Mouse (Mus musculus) MEL (cell line): ENCODE measurements around the gene Atr. TPM values are rescaled to one million over a fixed set of nuclear protein-coding genes. Genes with fewer than 3 reads are reported as not detected.

ENCODE experiments used
- DNase-seq: peaks from one replicate; pipeline ENCODE4 v3.0.0; 2011; ENCODE audit warnings: low read depth, low spot score
- H3K27ac ChIP-seq: 2 replicates; pipeline ENCODE4 v1.5.1; 2012; ENCODE audit warnings: low read depth, mild to moderate bottlenecking, control low read depth, low read length, moderate library complexity; ENCODE audit not compliant: control insufficient read depth
- H3K27me3 ChIP-seq, 2 experiments: fragments of 150-350 bp in 1 of 2; sonication (generic) in 1 of 2; 2 replicates each; pipeline ENCODE4 v1.6.1; 2012; ENCODE audit warnings: low read length in 2 of 2, mild to moderate bottlenecking in 2 of 2, improper control_type of control experiment in 1 of 2, moderate library complexity in 1 of 2; ENCODE audit not compliant: insufficient read depth in 2 of 2, control insufficient read depth in 1 of 2
- H3K36me3 ChIP-seq, 2 experiments: 2 replicates each; pipeline ENCODE4 v1.6.1; 2012 to 2014; ENCODE audit warnings: low read length in 2 of 2, improper control_type of control experiment in 1 of 2, inconsistent platforms in 1 of 2, mild to moderate bottlenecking in 1 of 2; ENCODE audit not compliant: insufficient read depth in 2 of 2, control insufficient read depth in 1 of 2
- H3K4me1 ChIP-seq, 2 experiments: fragments of 150-350 bp in 1 of 2; sonication (generic) in 1 of 2; 2 replicates each; pipeline ENCODE4 v1.6.1; 2012; ENCODE audit warnings: low read length in 2 of 2, improper control_type of control experiment in 1 of 2, mild to moderate bottlenecking in 1 of 2; ENCODE audit not compliant: insufficient read depth in 2 of 2, control insufficient read depth in 1 of 2
- H3K4me3 ChIP-seq, 2 experiments: fragments of 150-350 bp in 1 of 2; sonication (generic) in 1 of 2; 2 replicates each; pipeline ENCODE4 v1.5.1; 2012; ENCODE audit warnings: low read depth in 2 of 2, low read length in 2 of 2, mild to moderate bottlenecking in 2 of 2, moderate library complexity in 2 of 2, control low read depth in 1 of 2, improper control_type of control experiment in 1 of 2; ENCODE audit not compliant: control insufficient read depth in 1 of 2, insufficient read depth in 1 of 2
- H3K79me2 ChIP-seq: 2 replicates; pipeline ENCODE4 v1.6.1; 2012; ENCODE audit warnings: mild to moderate bottlenecking, low read length, moderate library complexity; ENCODE audit not compliant: control insufficient read depth, poor library complexity, insufficient read depth
- H3K9ac ChIP-seq: 2 replicates; pipeline ENCODE4 v1.6.1; 2012; ENCODE audit warnings: low read depth, mild to moderate bottlenecking, control low read depth, low read length, moderate library complexity; ENCODE audit not compliant: control insufficient read depth, poor library complexity, severe bottlenecking
- H3K9me3 ChIP-seq: fragments of 150-350 bp; sonication (generic); replicated peaks from 2 replicates; pipeline ENCODE4 v1.6.1; 2012; ENCODE audit warnings: mild to moderate bottlenecking, low read length, improper control_type of control experiment, moderate library complexity; ENCODE audit not compliant: insufficient read depth
- BHLHE40 ChIP-seq: IDR thresholded peaks from 2 replicates; pipeline ENCODE4 v1.6.1; 2012; ENCODE audit warnings: low read depth, mild to moderate bottlenecking, inconsistent platforms, low read length, improper control_type of control experiment, borderline replicate concordance
- CHD1 ChIP-seq: IDR thresholded peaks from 2 replicates; pipeline ENCODE4 v1.6.1; 2012; ENCODE audit warnings: low read depth, mild to moderate bottlenecking, inconsistent platforms, low read length, improper control_type of control experiment
- CHD2 ChIP-seq: IDR thresholded peaks from 2 replicates; pipeline ENCODE4 v1.6.1; 2011; ENCODE audit warnings: low read length, improper control_type of control experiment
- CTCF ChIP-seq, 3 experiments: IDR thresholded peaks in 2 of 3; conservative IDR thresholded peaks in 1 of 3; 2 replicates each; pipeline ENCODE4 v1.5.1; 2011 to 2012; ENCODE audit warnings: low read length in 3 of 3, low read depth in 2 of 3, mild to moderate bottlenecking in 2 of 3, improper control_type of control experiment in 1 of 3, inconsistent platforms in 1 of 3, mixed read lengths in 1 of 3, moderate library complexity in 1 of 3; ENCODE audit not compliant: control insufficient read depth in 1 of 3, insufficient read depth in 1 of 3, poor library complexity in 1 of 3, severe bottlenecking in 1 of 3
- E2F4 ChIP-seq: IDR thresholded peaks from 2 replicates; pipeline ENCODE4 v1.6.1; 2011; ENCODE audit warnings: low read depth, low read length, improper control_type of control experiment, borderline replicate concordance
- ELF1 ChIP-seq: IDR thresholded peaks from 2 replicates; pipeline ENCODE4 v1.6.1; 2014; ENCODE audit warnings: low read depth, mild to moderate bottlenecking, inconsistent platforms, low read length, improper control_type of control experiment, moderate library complexity
- EP300 ChIP-seq, 2 experiments: IDR thresholded peaks; 2 replicates each; pipeline ENCODE4 v1.6.1; 2011; ENCODE audit warnings: improper control_type of control experiment in 2 of 2, low read length in 2 of 2, low read depth in 1 of 2, mild to moderate bottlenecking in 1 of 2
- GATA1 ChIP-seq: IDR thresholded peaks from 2 replicates; pipeline ENCODE4 v1.6.1; 2011; ENCODE audit warnings: low read depth, low read length, improper control_type of control experiment
- HCFC1 ChIP-seq: IDR thresholded peaks from 2 replicates; pipeline ENCODE4 v1.6.1; 2012; ENCODE audit warnings: low read depth, mild to moderate bottlenecking, inconsistent platforms, low read length, improper control_type of control experiment, moderate library complexity
- KAT2A ChIP-seq: conservative IDR thresholded peaks from 2 replicates; pipeline ENCODE4 v1.6.1; 2012; ENCODE audit warnings: low read depth, low read length, improper control_type of control experiment, inconsistent platforms
- MAFK ChIP-seq: IDR thresholded peaks from 2 replicates; pipeline ENCODE4 v1.6.1; 2011; ENCODE audit warnings: low read depth, mild to moderate bottlenecking, low read length, improper control_type of control experiment, borderline replicate concordance
- MAX ChIP-seq: IDR thresholded peaks from 2 replicates; pipeline ENCODE4 v1.6.1; 2011; ENCODE audit warnings: low read length, improper control_type of control experiment
- MAZ ChIP-seq: IDR thresholded peaks from 2 replicates; pipeline ENCODE4 v1.6.1; 2012; ENCODE audit warnings: low read depth, mild to moderate bottlenecking, inconsistent platforms, low read length, improper control_type of control experiment
- MEF2A ChIP-seq: IDR thresholded peaks from 2 replicates; pipeline ENCODE4 v1.6.1; 2014; ENCODE audit warnings: low read depth, mild to moderate bottlenecking, inconsistent platforms, low read length, improper control_type of control experiment; ENCODE audit not compliant: poor library complexity, insufficient replicate concordance, severe bottlenecking; ENCODE audit errors: extremely low read depth
- MXI1 ChIP-seq: IDR thresholded peaks from 2 replicates; pipeline ENCODE4 v1.6.1; 2011; ENCODE audit warnings: mild to moderate bottlenecking, low read depth, low read length, improper control_type of control experiment
- MYB ChIP-seq: IDR thresholded peaks from 2 replicates; pipeline ENCODE4 v1.6.1; 2011; ENCODE audit warnings: mild to moderate bottlenecking, low read depth, low read length, improper control_type of control experiment
- MYC ChIP-seq: IDR thresholded peaks from 2 replicates; pipeline ENCODE4 v1.6.1; 2011; ENCODE audit warnings: low read depth, mild to moderate bottlenecking, low read length, improper control_type of control experiment, moderate library complexity
- NELFE ChIP-seq: IDR thresholded peaks from 2 replicates; pipeline ENCODE4 v1.6.1; 2011; ENCODE audit warnings: low read depth, low read length, improper control_type of control experiment
- RAD21 ChIP-seq: IDR thresholded peaks from 2 replicates; pipeline ENCODE4 v1.6.1; 2011; ENCODE audit warnings: mild to moderate bottlenecking, low read depth, low read length, improper control_type of control experiment
- RCOR1 ChIP-seq: IDR thresholded peaks from 2 replicates; pipeline ENCODE4 v1.6.1; 2012; ENCODE audit warnings: low read depth, mild to moderate bottlenecking, inconsistent platforms, low read length, improper control_type of control experiment
- SIN3A ChIP-seq: IDR thresholded peaks from 2 replicates; pipeline ENCODE4 v1.6.1; 2012; ENCODE audit warnings: low read length, improper control_type of control experiment, inconsistent platforms
- SMC3 ChIP-seq: IDR thresholded peaks from 2 replicates; pipeline ENCODE4 v1.6.1; 2011; ENCODE audit warnings: low read depth, low read length, improper control_type of control experiment
- TAL1 ChIP-seq: IDR thresholded peaks from 2 replicates; pipeline ENCODE4 v1.6.1; 2012; ENCODE audit warnings: mild to moderate bottlenecking, inconsistent platforms, low read length, moderate library complexity, mixed read lengths
- TCF12 ChIP-seq: IDR thresholded peaks from 2 replicates; pipeline ENCODE4 v1.6.1; 2014; ENCODE audit warnings: low read depth, mild to moderate bottlenecking, inconsistent platforms, low read length, improper control_type of control experiment, moderate library complexity
- UBTF ChIP-seq: IDR thresholded peaks from 2 replicates; pipeline ENCODE4 v1.6.1; 2012; ENCODE audit warnings: low read depth, mild to moderate bottlenecking, inconsistent platforms, low read length, improper control_type of control experiment, moderate library complexity, borderline replicate concordance; ENCODE audit not compliant: insufficient read depth
- USF1 ChIP-seq: IDR thresholded peaks from 2 replicates; pipeline ENCODE4 v1.6.1; 2014; ENCODE audit warnings: low read depth, mild to moderate bottlenecking, inconsistent platforms, low read length, improper control_type of control experiment, moderate library complexity
- ZC3H11A ChIP-seq: IDR thresholded peaks from 2 replicates; pipeline ENCODE4 v1.6.1; 2012; ENCODE audit warnings: low read depth, mild to moderate bottlenecking, inconsistent platforms, low read length, improper control_type of control experiment
- ZNF384 ChIP-seq: IDR thresholded peaks from 2 replicates; pipeline ENCODE4 v1.6.1; 2012; ENCODE audit warnings: low read depth, mild to moderate bottlenecking, inconsistent platforms, low read length, improper control_type of control experiment
- polyA plus RNA-seq, 2 experiments: library from polyadenylated mRNA; stranded (reverse) in 1 of 2; unstranded in 1 of 2; fragments of >175 nt in 1 of 2; fragments of >200 nt in 1 of 2; gene quantifications; 2 replicates each; pipeline versions ENCODE4 v1.2.1 to v1.2.4; 2012; ENCODE audit warnings: low replicate concordance in 2 of 2, low read depth in 1 of 2; ENCODE audit not compliant: insufficient read length in 2 of 2, insufficient read depth in 1 of 2, missing spikeins in 1 of 2
- total RNA-seq: library from RNA; depleted of rRNA; stranded (reverse); fragments of 300-350 nt; gene quantifications from 2 replicates; pipeline ENCODE4 v1.2.3, GENCODE M21; 2012

Atr gene
- total and polyA plus RNA-seq, 3 experiments = 12.2 to 19.6 TPM; not detected in 1

DNA sequence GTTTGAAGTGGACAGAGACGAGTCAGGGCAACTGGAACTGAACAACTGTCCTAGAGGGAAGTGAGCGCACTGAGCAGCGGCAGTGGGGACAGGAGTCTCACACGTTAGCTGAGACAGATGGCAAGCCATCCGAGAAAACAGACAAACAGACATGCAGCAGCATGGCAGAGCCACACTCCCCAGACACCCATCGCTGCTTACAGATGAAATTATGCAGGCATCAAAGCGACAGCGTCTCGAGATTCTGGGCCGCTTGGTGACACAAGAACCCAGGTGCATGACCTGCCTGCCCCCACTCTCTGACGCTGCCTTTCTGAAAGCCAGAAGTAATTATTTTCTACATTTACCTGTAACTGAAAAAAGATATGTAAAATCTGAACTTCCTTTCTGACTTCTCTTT, 5.7 kb upstream of the Atr start:
- no peak overlapping the region for H3K4me3 ChIP-seq
- no peaks in the 10 kb centered on the region for H3K27me3 ChIP-seq
- TF ChIP-seq UBTF (no peak), EP300 (IDR thresholded peaks at IDR 0.05; ENCODE audit: low read depth in 1 of 2, low read length in 2 of 2) (no peak), RCOR1 (no peak), TAL1 (no peak), CHD1 (no peak), HCFC1 (no peak), USF1 (no peak), CHD2 (no peak), ELF1 (no peak), GATA1 (no peak), SIN3A (no peak), MAFK (no peak), MXI1 (no peak), MAX (no peak), SMC3 (no peak), NELFE (no peak), KAT2A (no peak)
- TF ChIP-seq, all 39 proteins: peak for 0
- H3K27ac ChIP-seq = no peak overlapping the region
- H3K79me2 ChIP-seq = no peaks in the 10 kb centered on the region
- no peaks in the 10 kb centered on the region for H3K9me3 ChIP-seq
- no peaks in the 10 kb centered on the region for H3K36me3 ChIP-seq
- H3K9ac ChIP-seq = no peak overlapping the region
- H3K4me1 ChIP-seq = 0 out of 4 replicates have a peak, but pooled peaks cover 0 to 3% of the 10 kb centered on the region in 2 experiments
- DNase-seq = no peak

DNA sequence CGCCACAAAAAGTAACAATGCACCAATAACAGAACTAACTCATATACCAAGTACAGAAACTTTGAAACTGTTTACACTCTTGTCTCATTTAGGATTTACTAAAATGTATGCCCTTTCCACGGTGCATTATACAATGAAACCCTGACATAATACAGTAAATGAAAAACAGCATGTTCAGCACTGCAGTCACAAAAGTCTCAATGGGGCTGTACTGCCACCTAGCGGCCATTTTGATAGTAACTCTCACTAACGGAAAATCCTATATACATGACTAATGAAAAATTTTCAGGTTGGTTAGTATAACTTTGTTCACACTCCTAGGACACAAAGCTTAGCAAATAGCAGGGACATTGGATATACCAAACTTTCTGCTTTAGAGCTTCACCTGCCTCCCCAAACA, 4.5 kb upstream of the Atr start:
- H3K4me1 ChIP-seq = 0 out of 4 replicates have a peak, but pooled peaks cover 0 to 3% of the 10 kb centered on the region in 2 experiments
- peaks cover 4% of the 10 kb centered on the region for H3K79me2 ChIP-seq
- H3K9me3 ChIP-seq = no peaks in the 10 kb centered on the region
- H3K27me3 ChIP-seq = no peaks in the 10 kb centered on the region
- no peak overlapping the region for H3K4me3 ChIP-seq
- DNase-seq = peak; percentile 89
- H3K36me3 ChIP-seq = no peaks in the 10 kb centered on the region
- no peak overlapping the region; the same call in 1 of the 2 replicates for H3K27ac ChIP-seq
- peak overlapping the region; percentile 25; the same call in 1 of the 2 replicates for H3K9ac ChIP-seq
- peak; percentile 95 for TF ChIP-seq MAFK
- peak; percentile 80 for TF ChIP-seq SMC3
- no peak for TF ChIP-seq NELFE
- no peak for TF ChIP-seq KAT2A
- TF ChIP-seq EP300 (IDR thresholded peaks at IDR 0.05; ENCODE audit: low read depth in 1 of 2, low read length in 2 of 2) = 0 out of 4 replicates have a peak, but pooled peaks of 1 of the 2 experiments have one; percentile 36
- TF ChIP-seq BHLHE40 = 0 out of 2 replicates have a peak, but pooled peaks have one; percentile 40
- peak; percentile 66 to 93 (median 79) for TF ChIP-seq CTCF (IDR thresholded peaks at IDR 0.05 in 2 of 3, conservative IDR thresholded peaks at IDR 0.05 in 1 of 3; ENCODE audit: control insufficient read depth in 1 of 3, insufficient read depth in 1 of 3, low read depth in 2 of 3, low read length in 3 of 3, poor library complexity in 1 of 3, severe bottlenecking in 1 of 3)
- TF ChIP-seq E2F4 = no peak
- TF ChIP-seq ZNF384 = peak; percentile 41; the same call in 1 of the 2 replicates
- peak; percentile 97 for TF ChIP-seq RAD21
- no peak for TF ChIP-seq MEF2A
- TF ChIP-seq SIN3A = peak; percentile 66; the same call in 1 of the 2 replicates
- TF ChIP-seq MYC = peak; percentile 75; the same call in 1 of the 2 replicates
- TF ChIP-seq TCF12 = no peak
- TF ChIP-seq HCFC1 = no peak
- peak; percentile 89 for TF ChIP-seq ZC3H11A
- 0 out of 2 replicates have a peak, but pooled peaks have one; percentile 23 for TF ChIP-seq MAZ
- TF ChIP-seq MYB = peak; percentile 66
- TF ChIP-seq, all 39 proteins: peak for 12
